Mouse (Mus musculus) lung, adult 2 months (tissue): ENCODE results near the gene Pgpep1.

Experiments used
- CTCF ChIP-seq: fragments of 200-500 bp; IDR thresholded peaks from 2 replicates; pipeline ENCODE4 v1.5.1; 2011; ENCODE audit warnings: mild to moderate bottlenecking, low read length, control low read depth; ENCODE audit not compliant: insufficient read depth
- POLR2A ChIP-seq: fragments of 200-500 bp; IDR thresholded peaks from 2 replicates; pipeline ENCODE4 v1.6.1; 2011; ENCODE audit warnings: low read depth, mild to moderate bottlenecking, control low read depth, low read length, borderline replicate concordance; ENCODE audit errors: extremely low read depth

- TF ChIP-seq POLR2A (no peak), CTCF (no peak)
Observed at GRCm38 (mm10) chr8:70646369-70646768, 13.8 kb downstream of the Pgpep1 start.
